Mouse (Mus musculus): ENCODE results near the gene Agmat.

DNA sequence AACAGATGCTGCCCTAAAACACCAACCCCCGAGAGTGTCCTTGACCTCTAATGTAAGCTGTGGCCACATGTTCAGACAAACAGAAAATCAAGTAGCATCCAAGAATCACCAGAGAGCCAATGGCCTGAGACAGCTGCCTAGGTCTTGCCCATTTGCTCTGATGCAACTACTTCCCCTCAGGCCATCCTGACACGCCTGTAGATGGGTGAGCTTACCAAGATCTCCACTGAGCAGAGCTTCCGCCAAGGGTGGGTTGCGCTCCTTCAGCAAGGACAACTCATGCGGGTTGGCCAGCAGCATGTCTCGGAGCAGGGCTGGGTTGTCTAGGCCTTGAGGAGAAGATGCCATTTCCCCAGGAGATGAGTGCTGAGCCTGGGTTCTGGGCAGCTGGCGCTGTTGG, 38.5 kb upstream of the Agmat start:
- no peak for TF ChIP-seq CTCF (IDR thresholded peaks at IDR 0.05; ENCODE audit: borderline replicate concordance, insufficient read depth, low read depth, low read length)
- no peak for TF ChIP-seq POLR2A (IDR thresholded peaks at IDR 0.05; ENCODE audit: borderline replicate concordance, insufficient read depth, low read length)
